Mouse (Mus musculus): Measurements from ENCODE around the gene Hmgxb4. TPM values are rescaled to one million over a fixed set of nuclear protein-coding genes. Genes with fewer than 3 reads are reported as not detected.

The Hmgxb4 gene
- polyA plus RNA-seq, 1 experiment, result 46.7 TPM

DNA sequence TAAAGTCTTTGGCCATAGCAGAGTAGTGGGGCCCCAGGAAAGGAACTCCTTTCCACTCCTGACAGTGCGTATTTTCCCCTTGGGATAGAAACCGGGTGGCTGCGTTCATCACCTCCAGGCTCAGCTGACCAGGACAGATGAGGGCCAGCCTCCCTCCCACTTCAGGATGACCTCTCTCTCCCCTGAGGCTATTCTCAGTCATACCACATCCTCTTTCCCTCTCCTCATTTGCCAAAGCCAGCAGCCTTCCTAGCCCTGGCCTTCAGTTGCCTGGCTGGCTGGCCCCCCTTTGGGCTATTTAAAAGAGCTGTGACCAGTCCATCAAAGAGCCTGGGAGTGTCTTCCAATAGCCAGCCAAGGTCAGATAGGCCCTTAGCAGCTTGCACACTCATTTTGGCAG is 70.1 kb downstream of the Hmgxb4 start:
- TF ChIP-seq CTCF (IDR thresholded peaks at IDR 0.05; ENCODE audit: borderline replicate concordance, insufficient read depth, low read length) (no peak), POLR2A (IDR thresholded peaks at IDR 0.05; ENCODE audit: low read depth, low read length) (no peak)
- H3K4me1 ChIP-seq (ENCODE audit: control insufficient read depth, insufficient read depth, low read length), result no peaks in the 10 kb centered on the region
- H3K4me3 ChIP-seq (ENCODE audit: insufficient read depth, low read length), result no peak overlapping the region
- no peak overlapping the region for H3K27ac ChIP-seq (ENCODE audit: insufficient read depth, low read length)

DNA sequence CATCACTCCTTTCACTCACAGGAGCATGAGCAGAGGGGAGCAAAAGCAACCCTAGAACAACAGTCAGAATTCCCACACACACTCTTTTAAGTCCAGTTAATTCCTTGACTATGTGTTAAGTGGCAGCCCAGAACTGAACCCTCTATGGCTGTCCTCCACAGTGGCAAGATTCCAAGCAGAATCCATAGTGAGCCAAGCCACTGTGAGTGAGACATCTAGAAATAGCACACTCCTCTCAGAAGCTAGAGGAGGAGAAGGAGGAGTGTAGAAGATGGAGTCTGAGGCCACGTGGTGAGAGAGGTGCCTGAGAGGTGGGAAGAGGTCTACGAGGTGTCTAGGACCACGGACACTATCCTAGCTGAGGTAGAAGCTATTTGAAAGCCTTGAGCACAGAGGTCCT is 71.6 kb downstream of the Hmgxb4 start:
- Histone ChIP-seq H3K4me1 (ENCODE audit: control insufficient read depth, insufficient read depth, low read length) (no peaks in the 10 kb centered on the region), H3K4me3 (ENCODE audit: insufficient read depth, low read length) (no peak overlapping the region), H3K27ac (ENCODE audit: insufficient read depth, low read length) (no peak overlapping the region)
- TF ChIP-seq CTCF (IDR thresholded peaks at IDR 0.05; ENCODE audit: borderline replicate concordance, insufficient read depth, low read length) (no peak), POLR2A (IDR thresholded peaks at IDR 0.05; ENCODE audit: low read depth, low read length) (no peak)

DNA sequence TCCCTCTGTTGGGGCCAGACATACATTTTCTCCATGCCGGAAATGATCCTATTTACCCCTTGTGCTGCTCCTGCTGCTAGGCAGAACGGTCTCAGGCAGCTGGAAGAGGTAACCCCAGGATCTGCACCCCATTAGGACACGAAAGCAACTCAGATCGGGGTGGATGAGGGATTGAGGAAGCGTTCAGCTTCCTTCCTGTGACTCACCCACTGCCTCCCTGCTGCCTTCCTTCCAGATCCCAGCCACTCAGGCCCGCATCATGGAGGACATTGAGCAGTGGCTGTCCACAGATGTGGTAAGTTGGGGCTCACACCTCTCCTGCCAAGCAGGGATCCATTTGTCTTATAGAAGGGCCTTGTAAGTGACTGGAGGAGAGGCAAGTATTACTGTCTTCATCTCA is 74.1 kb downstream of the Hmgxb4 start:
- Histone ChIP-seq H3K4me1 (ENCODE audit: control insufficient read depth, insufficient read depth, low read length) (no peaks in the 10 kb centered on the region), H3K27ac (ENCODE audit: insufficient read depth, low read length) (no peak overlapping the region), H3K4me3 (ENCODE audit: insufficient read depth, low read length) (no peak overlapping the region)
- TF ChIP-seq CTCF (IDR thresholded peaks at IDR 0.05; ENCODE audit: borderline replicate concordance, insufficient read depth, low read length), result no peak
- TF ChIP-seq POLR2A (IDR thresholded peaks at IDR 0.05; ENCODE audit: low read depth, low read length), result no peak

DNA sequence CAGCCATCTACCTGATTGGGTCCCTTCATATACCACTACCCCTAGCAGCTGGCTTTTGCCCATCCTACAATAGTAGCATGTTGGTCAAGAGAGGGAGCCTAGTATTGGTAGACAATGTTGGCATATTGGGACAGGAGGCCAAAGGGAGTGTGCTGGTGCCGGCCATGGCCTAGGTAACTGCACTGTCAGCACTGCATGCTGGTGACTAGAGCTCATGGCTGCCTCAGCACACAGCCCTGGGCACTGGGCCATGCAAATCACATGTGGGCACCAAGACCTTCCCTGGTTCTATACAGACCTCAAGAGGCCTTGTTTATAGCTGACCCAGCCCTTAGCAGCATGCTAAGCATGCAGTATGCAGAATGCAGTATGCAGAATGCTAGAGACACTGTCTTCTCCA is 77.1 kb downstream of the Hmgxb4 start:
- no peak overlapping the region for H3K27ac ChIP-seq (ENCODE audit: insufficient read depth, low read length)
- H3K4me3 ChIP-seq (ENCODE audit: insufficient read depth, low read length), result no peak overlapping the region
- TF ChIP-seq POLR2A (IDR thresholded peaks at IDR 0.05; ENCODE audit: low read depth, low read length) (no peak), CTCF (IDR thresholded peaks at IDR 0.05; ENCODE audit: borderline replicate concordance, insufficient read depth, low read length) (no peak)
- no peaks in the 10 kb centered on the region for H3K4me1 ChIP-seq (ENCODE audit: control insufficient read depth, insufficient read depth, low read length)

DNA sequence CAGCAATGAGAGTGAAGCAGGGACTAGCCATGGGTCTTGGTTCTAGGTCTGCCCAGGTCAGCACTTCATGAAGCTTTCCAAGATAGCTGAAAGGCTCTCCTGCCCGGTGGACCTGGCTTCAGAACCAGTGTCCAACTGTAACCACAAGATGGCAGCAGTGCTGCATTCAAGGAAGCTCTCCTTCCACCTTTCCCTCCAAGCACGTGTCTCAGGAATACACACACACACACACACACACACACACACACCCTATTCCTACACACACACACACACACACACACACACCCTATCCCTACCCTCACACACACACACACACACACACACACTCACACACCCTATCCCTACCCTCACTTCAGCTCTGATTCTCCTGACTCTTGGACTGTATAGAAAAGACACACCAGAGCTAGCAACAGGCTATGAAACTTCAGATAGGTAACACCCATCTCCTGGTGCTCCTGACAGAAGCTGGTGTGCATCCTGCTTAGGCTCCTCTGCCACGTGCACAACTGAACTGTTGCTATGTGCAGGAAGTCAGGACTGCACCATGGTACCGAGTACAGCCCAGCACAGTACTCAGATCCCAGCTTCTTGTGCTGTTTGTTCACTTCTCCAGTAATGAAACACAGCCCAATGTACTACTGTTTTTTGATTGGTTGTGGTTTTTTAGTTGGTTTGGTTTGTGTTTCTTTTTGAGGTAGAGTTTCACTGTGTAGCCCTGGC is 78.6 kb downstream of the Hmgxb4 start:
- Histone ChIP-seq H3K4me3 (ENCODE audit: insufficient read depth, low read length) (no peak overlapping the region), H3K27ac (ENCODE audit: insufficient read depth, low read length) (no peak overlapping the region), H3K4me1 (ENCODE audit: control insufficient read depth, insufficient read depth, low read length) (no peaks in the 10 kb centered on the region)
- TF ChIP-seq POLR2A (IDR thresholded peaks at IDR 0.05; ENCODE audit: low read depth, low read length) (no peak; the same call in 1 of the 2 replicates), CTCF (IDR thresholded peaks at IDR 0.05; ENCODE audit: borderline replicate concordance, insufficient read depth, low read length) (peak; percentile 97)

DNA sequence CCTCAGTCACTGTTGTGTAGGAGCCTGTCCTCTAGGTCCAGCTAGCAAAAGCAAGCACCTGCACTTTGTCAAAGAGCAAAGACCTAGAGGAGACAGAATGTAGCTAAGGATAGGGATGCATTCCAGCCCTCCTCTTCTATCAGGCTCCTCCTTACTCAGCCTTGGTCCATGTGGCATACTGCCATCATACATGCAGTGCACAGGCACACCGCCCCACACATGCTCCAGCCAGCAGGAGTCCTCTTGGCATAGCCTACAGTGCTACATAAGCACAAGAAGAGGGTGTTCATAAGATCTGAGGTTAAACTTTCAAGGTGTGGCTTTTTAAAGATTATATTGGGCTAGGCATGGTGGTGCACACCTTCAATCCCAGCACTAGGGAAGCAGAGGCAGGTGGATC is 81.7 kb downstream of the Hmgxb4 start:
- Histone ChIP-seq H3K27ac (ENCODE audit: insufficient read depth, low read length) (no peak overlapping the region), H3K4me3 (ENCODE audit: insufficient read depth, low read length) (no peak overlapping the region), H3K4me1 (ENCODE audit: control insufficient read depth, insufficient read depth, low read length) (no peaks in the 10 kb centered on the region)
- TF ChIP-seq POLR2A (IDR thresholded peaks at IDR 0.05; ENCODE audit: low read depth, low read length) (no peak), CTCF (IDR thresholded peaks at IDR 0.05; ENCODE audit: borderline replicate concordance, insufficient read depth, low read length) (peak; percentile 10; the same call in 1 of the 2 replicates)

DNA sequence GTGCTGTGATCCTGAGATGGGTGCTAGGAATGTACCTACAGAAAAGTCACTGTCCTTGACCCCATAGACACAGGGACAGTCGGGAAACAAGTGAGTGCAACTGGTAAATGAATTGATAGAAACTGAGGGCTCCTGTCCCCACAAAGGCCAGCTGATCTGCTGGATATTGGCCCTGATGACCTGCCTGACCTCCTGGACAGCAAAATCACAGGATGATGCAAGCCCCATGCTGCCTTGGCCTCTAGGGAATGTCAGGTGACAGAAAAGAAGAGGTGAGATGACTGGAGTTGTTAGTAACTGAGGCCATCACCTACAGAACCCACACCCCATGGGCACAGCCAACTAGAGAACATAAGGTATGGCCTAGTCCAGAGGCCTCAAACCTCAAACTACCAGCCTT is 85.1 kb downstream of the Hmgxb4 start:
- H3K27ac ChIP-seq (ENCODE audit: insufficient read depth, low read length), result no peak overlapping the region
- TF ChIP-seq CTCF (IDR thresholded peaks at IDR 0.05; ENCODE audit: borderline replicate concordance, insufficient read depth, low read length) (no peak), POLR2A (IDR thresholded peaks at IDR 0.05; ENCODE audit: low read depth, low read length) (no peak)
- H3K4me1 ChIP-seq (ENCODE audit: control insufficient read depth, insufficient read depth, low read length), result no peaks in the 10 kb centered on the region
- no peak overlapping the region for H3K4me3 ChIP-seq (ENCODE audit: insufficient read depth, low read length)

DNA sequence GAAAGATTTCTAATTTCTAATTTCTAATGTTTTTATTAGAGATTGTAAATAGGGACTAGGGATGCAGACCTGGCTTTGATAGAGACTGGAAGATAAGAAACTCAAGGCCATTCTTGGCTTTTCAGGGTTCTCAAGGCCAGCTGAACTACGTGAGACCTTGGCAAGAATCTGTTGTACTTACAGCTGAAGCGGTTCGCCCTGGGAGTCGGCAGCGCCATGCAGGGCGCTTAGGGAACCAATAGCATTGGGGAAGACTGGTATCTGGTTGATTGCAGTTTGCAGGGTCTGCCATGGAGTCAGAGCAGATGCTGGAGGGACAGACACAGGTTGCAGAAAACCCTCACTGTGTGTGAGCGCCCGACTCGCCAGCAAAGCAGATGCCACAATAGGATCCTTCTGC is 85.7 kb downstream of the Hmgxb4 start:
- Histone ChIP-seq H3K4me1 (ENCODE audit: control insufficient read depth, insufficient read depth, low read length) (no peaks in the 10 kb centered on the region), H3K27ac (ENCODE audit: insufficient read depth, low read length) (no peak overlapping the region), H3K4me3 (ENCODE audit: insufficient read depth, low read length) (no peak overlapping the region)
- TF ChIP-seq CTCF (IDR thresholded peaks at IDR 0.05; ENCODE audit: borderline replicate concordance, insufficient read depth, low read length) (no peak), POLR2A (IDR thresholded peaks at IDR 0.05; ENCODE audit: low read depth, low read length) (no peak)

Other genes starting within 250 kb of the Hmgxb4 start
- gene Isx, start 120.2 kb upstream of the Hmgxb4 start, polyA plus RNA-seq (2011; ENCODE audit: insufficient read length, low read depth, missing spikeins), result not detected in 2 replicates
- 21.4 and 25.4 TPM in 2 replicates for gene Tom1, start 40.3 kb downstream of the Hmgxb4 start, polyA plus RNA-seq (2011; ENCODE audit: insufficient read length, low read depth, missing spikeins)
- gene Hmox1, start 100.3 kb downstream of the Hmgxb4 start, polyA plus RNA-seq (2011; ENCODE audit: insufficient read length, low read depth, missing spikeins), result 159 and 170 TPM in 2 replicates
- gene Mcm5, start 116.2 kb downstream of the Hmgxb4 start, polyA plus RNA-seq (2011; ENCODE audit: insufficient read length, low read depth, missing spikeins), result 35.8 and 45.6 TPM in 2 replicates
- gene Rasd2, start 220.6 kb downstream of the Hmgxb4 start, polyA plus RNA-seq (2011; ENCODE audit: insufficient read length, low read depth, missing spikeins), result not detected in 2 replicates